Mouse (Mus musculus) urinary bladder, adult 18-20 months (tissue): Measurements from ENCODE around the gene Pacrg.

Experiments used
- DNase-seq, 2 experiments: peaks; one replicate each; pipeline ENCODE4 v3.0.0; 2022; ENCODE audit warnings: low spot score in 2 of 2, mixed read lengths in 2 of 2

Gene Pacrg

DNA sequence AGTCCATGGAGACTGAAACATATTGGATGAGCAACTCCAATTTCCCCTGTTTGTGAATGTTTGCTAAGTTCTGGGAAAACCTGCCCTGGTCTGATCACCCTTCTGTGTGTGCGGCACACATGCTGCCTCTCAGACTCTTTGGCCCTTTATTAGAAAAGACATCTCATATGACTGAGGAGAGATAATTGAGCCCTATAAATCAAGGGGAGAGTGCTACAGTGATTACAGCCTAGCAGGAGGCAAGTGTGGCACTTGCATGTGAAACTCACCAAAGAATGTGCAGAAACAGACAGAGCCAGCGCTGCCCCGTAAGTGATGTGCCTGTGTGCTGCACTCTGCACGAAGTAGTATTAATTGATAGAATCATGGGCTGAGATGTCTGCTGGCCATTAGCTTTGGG is 383.7 kb downstream of the Pacrg start:
- no peak for DNase-seq

DNA sequence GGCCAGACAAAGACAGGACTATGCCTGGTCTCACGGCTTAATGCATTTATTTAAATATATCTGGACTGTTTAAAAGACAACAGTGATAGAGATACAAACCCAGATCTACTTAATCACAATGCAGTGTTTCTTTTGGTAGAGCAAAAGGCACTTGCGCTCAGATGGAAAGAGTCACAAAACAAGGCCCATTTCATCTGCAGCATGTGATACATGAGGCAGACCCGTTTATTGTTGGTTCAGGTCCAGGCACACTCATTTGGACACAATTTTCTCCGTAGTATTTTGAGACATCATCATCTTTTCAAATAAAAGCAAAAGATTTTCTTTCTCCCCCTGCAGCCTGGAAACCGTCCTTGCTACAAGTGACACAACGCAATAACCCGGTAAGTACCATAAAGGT is 384.1 kb downstream of the Pacrg start:
- DNase-seq = no peak

DNA sequence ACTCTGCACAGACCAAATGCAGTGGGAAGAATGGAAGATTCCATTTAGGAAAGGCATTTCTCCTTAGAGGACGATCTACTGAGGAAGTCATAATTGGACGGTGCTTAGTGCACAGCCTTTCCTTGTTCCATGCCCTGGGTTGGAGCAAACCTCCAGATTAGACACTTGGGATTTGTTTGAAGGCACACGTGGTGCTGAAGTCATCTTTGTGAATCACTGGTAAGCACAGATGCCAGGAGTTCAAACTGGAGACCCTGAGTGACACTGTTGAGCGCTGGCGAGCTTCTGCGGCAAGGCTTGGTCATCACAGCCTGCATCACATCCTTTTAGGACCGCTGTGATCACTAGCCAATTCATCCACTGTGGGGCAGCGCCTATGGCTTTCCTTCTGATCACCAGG is 385.7 kb downstream of the Pacrg start:
- no peak for DNase-seq

DNA sequence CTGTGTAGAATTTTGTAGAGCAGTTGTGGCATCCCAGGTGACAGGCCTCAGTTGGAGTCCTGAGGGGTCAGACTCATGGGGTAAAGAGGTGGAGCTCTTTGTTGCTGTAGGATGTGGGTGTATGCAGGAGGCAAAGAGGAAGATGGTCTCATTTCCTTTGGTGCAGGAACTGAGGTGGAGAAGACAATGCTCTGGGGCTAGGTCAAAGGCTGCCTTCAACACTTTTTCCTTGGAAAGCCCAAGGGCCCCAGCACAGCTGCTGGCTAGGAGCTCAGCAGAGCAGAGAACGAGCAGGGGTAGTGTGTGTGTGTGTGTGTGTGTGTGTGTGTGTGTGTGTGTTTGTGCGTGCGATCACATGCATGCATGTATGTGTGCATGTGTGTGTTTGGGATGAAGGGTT is 387.3 kb downstream of the Pacrg start:
- no peak for DNase-seq

DNA sequence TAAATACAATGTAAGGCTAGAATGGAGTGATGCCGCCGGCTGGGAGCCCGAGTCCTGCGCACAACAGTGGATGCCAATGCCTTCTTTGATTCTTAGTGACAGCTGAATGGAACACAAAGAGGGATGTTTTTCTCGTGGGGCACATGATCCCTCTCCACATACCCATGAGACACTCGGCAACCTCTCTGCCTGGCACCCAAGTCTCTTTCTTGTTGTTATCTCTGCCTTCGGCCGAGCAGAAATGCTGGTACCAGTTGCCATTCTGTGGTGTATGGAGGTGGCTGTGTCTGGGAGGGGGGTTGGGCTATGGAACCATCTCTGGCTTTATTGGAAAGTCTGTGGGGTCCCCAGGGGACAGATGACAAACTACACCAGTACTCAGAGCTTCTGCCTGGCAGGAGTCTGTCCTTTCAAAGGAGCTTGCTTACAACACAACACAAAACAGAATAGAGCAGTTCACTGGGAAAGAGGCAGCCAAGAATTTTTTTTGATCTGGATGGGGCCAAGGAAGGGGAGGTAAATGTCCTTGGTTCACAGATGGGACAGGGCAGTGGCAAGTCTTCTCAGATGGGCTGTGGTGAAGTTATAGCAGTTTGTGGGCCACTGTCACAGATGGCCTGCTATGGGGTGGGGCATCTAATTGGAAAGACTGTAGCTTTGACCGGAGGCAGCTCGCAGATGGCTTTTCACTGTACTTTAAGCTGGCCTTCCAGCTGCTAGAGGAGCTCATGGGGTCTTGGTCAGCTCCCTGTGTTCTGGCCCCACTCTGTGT is 388.6 kb downstream of the Pacrg start:
- DNase-seq = no peak

DNA sequence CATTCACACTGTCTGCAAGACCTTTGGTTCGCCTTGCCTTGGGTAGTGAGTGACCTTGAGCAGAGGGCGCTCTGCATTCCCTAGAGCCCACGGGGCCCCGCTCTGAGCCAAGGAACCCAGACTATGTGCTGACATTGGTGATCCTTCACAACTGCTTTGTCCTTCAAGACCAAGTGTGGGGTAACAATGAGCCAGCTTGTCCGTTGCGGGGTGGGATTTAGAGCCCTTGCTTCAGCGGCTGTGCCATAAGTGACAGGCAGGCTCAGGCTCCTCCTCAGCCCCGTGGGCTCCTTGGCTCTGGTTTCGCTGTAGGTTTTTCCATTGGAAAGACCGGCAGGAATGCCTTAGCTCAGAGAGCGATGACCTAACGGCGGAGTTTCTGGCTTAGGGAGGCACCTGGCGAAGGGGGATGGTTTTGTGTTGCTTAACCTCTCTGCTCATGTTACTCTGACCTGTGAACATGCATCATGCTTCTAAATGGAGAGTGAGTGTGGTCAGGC is 390.3 kb downstream of the Pacrg start:
- no peak for DNase-seq

DNA sequence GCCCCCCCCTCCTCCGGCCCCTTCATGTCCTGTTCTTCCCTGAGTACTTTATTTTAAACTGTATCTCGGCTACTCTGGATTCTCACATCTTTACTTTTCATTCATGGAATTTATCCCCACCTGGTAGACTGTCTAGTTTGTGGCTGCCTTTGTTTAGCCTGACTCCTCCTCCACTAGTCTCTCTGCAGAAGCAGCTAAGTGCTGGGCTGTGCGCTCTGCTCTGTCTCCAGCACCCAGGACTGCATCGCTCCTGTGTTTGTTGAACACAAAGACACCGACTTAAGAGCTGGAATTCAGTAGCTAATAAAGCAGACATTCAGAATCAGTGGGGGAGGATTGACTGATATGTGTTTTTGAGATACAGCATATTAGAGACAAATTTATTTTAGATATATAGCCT is 391.7 kb downstream of the Pacrg start:
- DNase-seq = no peak

DNA sequence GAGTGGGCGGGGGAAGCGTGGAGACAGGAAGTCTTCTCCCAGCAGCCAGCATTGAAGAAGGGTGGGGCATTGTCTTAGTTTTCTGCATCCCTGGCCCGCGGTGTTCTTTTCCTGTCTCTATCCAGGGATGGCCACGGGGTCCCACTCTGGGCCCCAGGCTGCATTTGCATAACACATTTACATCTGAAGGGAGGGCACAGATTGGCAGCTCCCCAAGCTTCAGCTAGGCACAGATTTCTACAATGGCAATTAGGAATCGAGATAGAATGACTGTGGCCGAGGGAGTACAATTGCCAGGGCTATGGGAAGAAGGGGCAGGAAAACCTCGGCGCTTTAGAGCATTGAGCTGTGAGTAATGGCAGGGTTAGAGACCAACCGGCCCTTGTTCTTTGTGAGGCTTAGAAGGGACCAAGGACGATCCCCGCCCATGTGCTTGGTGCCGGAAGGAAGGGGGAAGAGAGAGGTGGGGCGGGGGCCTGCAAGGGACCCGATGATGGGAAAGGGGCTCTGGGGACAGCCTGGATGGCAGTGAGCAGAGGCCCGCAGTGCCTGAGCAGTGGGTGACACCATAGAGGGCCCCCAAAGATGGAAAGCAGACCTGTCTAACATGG is 398.5 kb downstream of the Pacrg start:
- DNase-seq = no peak

DNA sequence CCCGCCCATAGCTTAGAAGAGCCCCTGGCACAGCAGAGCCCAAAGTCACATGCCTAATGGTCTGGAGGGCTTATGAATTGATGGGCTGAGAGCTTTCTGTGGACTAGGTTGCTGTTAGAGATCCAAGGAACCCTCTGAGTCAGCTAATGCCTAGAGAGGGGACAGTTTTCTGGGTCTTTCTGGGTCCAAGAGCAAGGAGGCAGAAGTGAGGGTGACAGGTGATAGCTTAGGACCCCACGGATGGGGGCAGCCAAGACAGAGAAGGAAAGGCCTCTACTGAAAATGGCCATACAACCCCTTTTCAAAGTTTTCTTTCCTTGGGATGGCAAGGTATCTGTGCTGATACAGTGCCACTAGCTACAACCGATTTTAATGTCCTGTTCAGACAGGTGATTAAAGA is 399.1 kb downstream of the Pacrg start:
- DNase-seq = no peak

DNA sequence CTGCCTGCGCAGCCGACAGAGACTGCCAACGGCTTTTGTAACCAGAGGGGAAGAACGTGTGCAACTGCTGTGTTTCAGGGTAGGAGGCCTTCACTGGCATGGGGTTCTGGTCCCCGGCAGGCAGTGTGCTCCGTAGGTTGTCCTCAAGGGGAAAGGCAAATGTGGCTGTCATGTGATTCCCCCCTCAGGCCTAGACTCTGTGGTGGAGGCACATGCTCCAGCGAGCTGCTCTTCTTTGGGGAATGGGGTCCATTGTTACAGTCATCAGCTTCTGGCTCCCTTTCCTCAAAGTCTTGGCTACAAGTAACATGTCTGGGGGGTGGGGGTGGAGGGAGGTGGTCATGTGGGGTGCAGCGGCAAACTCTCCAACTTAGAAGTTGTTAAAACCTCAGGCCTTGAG is 400.3 kb downstream of the Pacrg start:
- no peak for DNase-seq

DNA sequence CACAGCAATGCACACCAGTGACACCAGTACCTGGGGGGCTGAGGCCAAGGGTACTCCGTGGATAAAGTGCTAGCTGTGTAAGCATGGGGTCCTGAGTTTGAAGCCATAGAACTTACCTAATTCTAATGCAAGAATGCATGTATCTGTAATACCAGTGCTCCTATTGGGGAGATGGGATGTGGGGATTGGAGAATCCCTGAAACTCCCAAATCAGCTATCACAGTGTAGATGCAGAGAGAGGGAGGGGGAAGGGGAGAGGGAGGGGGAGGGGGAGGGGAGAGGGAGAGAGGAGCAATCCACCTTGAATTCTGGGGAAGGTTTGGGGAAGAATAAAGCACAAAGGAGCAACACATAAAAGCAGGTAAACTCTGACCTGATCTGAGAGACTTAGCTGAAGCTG is 405.2 kb downstream of the Pacrg start:
- no peak for DNase-seq

DNA sequence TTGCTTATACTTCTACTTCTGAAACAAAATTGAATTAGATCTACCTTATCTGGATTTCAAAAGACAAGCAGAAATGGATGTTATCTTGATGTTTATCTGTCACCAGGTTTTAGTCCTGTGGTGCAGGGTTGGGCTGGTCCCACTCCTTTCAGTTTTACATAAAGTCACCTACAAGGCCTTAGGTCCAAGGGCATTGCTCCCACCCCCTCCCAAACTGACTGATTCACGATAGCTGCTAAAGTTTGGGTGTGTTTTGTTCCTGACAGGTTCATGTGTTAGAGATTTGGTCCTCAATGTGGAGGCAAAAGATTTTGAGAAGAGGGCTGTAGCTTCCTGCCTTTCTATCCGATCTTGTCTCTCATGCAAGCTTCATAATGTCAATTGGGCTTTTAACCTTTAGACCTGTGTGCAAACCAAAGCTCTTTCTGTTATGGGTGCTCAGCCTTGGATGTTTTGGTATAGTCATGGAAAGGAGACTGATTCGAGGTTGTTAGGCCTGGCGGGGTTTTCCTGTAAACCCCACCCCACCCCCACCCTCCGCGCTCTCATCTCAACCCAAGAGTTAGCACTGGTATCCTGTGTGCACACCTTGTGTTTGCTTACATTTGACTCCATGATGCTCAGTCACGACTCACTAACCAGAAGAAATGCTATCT is 407.5 kb downstream of the Pacrg start:
- DNase-seq = no peak

DNA sequence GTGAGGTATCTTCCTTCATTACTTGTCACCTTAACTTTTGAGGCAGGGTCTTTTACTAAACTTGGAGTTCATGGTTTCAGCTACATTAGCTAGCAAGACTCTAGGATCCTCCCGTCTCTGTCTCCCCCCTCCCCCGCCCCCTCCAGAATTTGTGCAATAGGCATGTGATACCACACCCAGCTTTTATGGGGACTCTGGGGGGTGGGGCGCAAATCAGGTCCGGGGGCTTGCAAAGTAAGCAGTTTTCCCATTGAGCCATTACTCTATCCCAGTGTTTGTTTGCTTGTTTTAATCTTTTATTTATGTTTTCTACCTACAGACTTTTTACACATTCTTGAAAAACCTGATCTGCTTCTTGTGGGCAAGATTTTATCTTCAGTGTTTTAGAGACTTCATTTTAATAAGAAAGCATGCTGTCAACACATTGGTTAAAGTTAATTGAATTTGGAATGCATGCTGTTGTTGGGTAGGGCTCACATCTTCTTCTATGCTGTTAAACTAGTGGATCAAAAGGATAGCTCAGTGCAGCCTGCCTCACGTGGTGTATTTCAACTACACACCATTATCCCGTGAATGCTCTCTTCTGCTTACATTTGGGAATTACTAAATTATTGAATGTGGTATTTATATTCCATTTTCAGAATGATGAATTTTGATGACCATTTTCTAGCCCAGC is 408.1 kb downstream of the Pacrg start:
- no peak for DNase-seq

DNA sequence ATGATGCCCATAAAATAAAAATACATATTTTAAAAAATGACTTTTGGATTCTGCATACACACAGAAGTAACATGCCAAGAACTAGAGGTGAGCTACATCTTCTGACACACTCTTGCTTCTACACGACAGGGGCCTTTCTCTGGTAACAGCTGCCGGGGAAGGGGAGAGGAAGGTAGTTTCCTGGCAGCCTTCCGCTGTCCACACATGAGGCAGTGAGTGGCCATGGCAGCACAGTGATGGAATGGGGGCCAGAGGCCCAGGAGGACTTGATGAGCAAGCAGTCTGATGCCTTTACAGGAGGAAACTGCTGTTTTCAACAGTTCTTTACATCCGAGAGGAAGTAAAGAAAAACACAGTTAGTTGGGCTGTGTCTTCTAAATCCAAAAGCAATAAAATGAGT is 409.3 kb downstream of the Pacrg start:
- no peak for DNase-seq

DNA sequence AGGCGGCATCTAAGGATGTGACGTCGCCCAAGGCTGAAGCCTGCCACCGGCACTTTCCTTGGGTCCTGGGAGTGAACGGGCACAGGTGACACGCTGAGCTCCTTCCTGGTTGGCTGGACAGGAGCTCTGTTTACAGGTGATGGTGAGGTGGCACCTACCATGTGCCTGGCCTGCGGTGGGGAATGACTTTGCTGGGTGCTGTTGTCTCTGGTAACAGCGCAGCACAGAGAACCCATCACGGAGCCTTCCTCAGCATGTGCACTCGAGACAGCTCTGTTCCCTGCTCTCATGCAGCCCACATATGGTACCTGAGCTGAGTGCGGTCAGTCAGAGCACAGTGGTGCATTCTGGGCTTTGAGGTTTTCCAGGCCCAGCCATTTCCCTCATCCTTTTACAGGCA is 410.7 kb downstream of the Pacrg start:
- no peak for DNase-seq

DNA sequence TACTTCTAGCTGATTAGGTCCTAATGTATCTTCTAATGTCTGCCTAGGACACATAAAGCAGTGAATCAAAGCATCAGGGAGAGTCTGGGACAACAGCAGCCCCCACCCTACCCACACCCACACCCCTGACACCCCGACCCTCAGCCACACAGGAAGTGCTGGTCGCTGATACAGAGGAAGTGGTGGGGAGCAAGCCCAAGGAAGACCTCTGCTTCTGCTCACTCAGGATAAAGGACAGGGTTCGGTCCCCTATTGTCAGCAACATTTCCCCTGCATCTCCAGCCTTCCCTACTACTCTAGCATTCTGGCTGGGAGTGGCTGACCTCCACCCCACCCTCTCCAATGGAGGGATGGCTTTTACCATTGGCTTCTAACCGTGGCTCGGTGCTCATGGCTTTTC is 414.8 kb downstream of the Pacrg start:
- no peak for DNase-seq

DNA sequence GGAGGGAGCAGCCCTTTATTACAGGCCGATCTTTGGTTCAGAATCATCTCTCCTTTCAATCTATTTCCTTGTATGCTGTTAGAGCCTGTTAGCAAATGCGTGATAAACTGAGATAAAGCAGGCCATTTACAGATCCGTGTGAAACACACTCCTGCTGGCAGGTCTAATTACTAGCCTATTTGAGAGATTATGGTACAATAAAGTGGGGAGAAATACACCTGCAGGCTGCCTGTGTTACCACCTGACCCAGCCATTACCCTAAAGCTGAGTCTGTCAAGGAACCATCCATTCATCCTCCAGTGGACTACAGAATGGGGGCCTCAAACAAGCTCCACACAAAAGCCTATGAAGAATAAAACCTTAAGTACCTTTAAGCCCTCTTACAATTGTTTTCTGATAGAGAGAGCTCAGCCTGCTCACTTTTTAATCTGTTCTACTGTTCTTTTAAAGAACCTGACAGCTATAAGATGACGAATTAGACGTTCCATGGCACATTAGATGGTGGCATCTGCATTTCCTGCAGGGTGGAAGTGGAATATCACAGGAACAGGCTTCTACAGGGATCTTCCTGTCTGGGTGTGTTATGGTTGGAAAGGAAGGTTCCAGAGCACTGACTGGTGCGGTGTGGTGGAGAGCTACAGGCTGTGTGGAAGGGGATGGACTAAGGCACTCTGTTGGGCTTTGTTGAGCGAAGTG is 422.4 kb downstream of the Pacrg start:
- DNase-seq = no peak

DNA sequence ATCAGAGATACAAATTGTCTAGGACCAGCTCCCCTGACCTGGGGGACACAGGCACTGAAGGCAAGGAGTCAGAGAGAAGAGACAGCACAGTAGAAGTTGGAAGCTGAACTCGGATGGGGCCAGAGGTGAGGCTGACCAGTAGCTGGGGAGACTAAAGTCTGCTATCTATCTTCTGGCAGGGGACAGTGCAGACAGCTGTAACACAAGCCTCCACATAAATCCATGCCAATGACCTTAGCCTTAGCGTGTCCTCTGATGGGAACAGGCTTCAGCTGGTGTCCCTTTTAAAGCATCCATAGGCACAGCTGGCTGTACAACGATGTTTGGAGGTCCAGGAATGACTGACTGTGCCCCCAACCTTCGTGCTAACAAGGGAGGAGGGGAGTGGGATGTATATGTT is 423.1 kb downstream of the Pacrg start:
- no peak for DNase-seq

DNA sequence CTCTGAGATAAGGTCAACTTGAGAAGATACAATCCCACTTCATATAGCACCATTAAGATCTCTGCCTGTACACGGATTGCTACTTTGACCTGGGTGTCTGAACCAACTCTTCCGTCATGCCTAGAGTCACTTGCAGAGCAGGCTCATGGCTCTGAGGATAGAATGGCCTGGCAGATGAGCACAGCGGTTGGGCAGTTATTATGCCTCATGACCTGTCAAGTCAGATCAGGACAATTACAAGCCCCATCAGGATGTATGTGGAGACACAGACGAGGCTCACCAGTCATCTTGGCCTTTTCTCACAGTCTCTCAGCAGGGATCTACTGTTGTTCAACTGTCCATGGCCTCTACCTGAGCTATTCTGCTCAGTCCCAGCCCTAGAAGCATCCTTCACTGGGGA is 424.0 kb downstream of the Pacrg start:
- DNase-seq = no peak

DNA sequence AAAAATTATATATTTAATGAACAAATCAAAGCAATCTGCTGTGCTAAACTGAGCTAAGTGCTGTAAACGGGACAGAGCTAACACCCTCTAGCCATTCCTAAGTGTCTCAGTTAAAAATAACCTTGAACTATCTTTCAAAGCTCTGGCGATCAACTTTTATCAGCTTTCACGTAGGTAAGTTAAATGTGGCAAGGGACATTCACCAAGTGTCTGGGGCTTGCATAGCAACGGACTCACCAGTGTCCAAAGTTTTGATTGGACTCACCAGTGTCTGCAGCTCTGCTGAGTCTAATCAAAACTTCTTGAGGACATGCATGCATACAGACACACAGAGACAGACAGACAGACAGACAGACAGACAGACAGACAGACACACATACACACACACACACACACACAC is 425.7 kb downstream of the Pacrg start:
- no peak for DNase-seq

DNA sequence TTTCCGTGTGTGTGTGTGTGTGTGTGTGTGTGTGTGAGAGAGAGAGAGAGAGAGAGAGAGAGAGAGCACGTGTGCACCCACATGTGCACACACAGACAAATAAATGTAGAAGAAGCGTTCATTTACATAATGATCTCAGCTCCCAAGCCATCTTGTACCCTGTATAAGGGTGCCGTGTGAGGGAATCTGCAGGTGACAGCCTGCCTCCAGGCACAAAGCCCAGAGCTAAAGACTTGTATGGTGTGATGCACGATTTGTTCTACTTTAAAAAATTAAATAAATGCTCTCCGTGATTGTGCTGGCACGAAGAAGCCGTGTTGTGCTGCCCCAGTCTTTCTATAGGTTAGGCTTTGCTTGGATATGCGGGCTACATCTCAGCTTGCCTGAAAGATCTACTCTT is 426.2 kb downstream of the Pacrg start:
- no peak for DNase-seq
